ENCODE assay signal across 9 mouse cellular contexts in the genomic region with DNA sequence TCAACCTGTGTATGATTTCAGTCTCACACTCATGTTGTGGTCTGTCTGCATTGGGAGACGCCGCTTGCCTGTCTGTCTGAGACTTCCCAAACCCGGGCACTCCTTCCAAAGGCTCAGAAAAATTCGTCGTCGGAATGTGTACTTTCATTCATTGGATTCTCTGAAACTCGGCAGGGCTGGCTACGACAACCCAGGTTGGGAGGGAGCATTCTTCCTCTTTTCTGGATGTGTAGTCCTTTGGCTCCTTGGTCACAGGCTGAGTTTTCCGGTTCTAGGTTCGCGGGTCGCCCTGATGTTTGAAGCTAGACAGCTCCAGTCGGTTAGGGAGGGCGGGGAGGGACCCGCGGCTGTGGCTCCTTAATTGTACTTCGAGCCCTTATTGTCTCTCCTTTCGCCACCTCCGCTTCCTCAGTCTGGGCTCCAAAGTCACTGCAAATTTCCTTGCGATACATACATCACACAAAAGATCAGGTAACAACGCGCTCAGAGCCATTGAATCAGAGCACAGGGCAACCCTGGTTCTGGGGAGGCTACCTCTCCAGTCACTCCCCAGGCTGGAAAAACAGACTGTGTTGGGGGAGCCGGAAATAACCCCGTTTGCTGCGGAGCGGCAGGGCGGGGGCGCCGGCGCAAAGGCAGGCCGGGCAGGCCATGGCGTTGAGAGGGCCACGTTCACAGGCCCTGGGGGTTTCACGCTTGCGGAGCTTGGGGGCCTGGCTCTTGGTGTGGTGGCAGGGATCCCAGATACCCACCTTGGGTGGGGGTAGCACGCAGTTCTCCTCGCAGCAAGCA. TPM values are rescaled to one million over a fixed set of nuclear protein-coding genes. Genes with fewer than 3 reads are reported as not detected.
DNase-seq lines count a peak whose midpoint lies in the region; ATAC-seq lines count a peak whose summit lies in the region.
"Had no signal": no experiment of that assay in that cellular context is flagged by ENCODE, and none has a peak within 500 bp of the region (broad histone marks: within the 10 kb centered on the region; RNA-seq: fewer than 3 reads in every experiment).

No protein-coding gene starts in this region.

- H3K27me3 ChIP-seq in megakaryocyte, embryonic 14.5 days (replicated peaks) = peaks cover 97% of the 10 kb centered on the region
- peaks cover 25% of the 10 kb centered on the region; the same call in 1 of the 2 replicates for H3K27me3 ChIP-seq in kidney, embryonic 16.5 days (ENCODE audit: insufficient read depth, low read length)
- peaks cover 18% of the 10 kb centered on the region; the same call in 1 of the 2 replicates for H3K27me3 ChIP-seq in neural tube, embryonic 15.5 days (replicated peaks)

- no peaks in the 10 kb centered on the region for H3K9me3 ChIP-seq in megakaryocyte, embryonic 14.5 days
- no peaks in the 10 kb centered on the region for H3K9me3 ChIP-seq in kidney, embryonic 16.5 days (ENCODE audit: low read length)
- H3K9me3 ChIP-seq in neural tube, embryonic 15.5 days (replicated peaks) = no peaks in the 10 kb centered on the region

- peak overlapping the region; percentile 97 for H3K9ac ChIP-seq in kidney, embryonic 16.5 days (replicated peaks; ENCODE audit: low read length)
- H3K9ac ChIP-seq in neural tube, embryonic 15.5 days (replicated peaks) = peak overlapping the region; percentile 93

- no peak; the same call in 1 of the 2 replicates for ATAC-seq in megakaryocyte, adult 5-6 weeks (ENCODE audit: poor library complexity, severe bottlenecking)
- no peak for ATAC-seq in kidney, embryonic 16.5 days (ENCODE audit: low FRiP score, low TSS enrichment)
- ATAC-seq in neural tube, embryonic 15.5 days (ENCODE audit: low FRiP score) = peak; percentile 2; the same call in 1 of the 2 replicates

- peaks cover 43% of the 10 kb centered on the region for H3K4me1 ChIP-seq in megakaryocyte, embryonic 14.5 days
- peaks cover 43% of the 10 kb centered on the region for H3K4me1 ChIP-seq in kidney, embryonic 16.5 days (ENCODE audit: insufficient read depth, low read length)
- peaks cover 26% of the 10 kb centered on the region for H3K4me1 ChIP-seq in neural tube, embryonic 15.5 days

- no peaks in the 10 kb centered on the region for H3K36me3 ChIP-seq in megakaryocyte, embryonic 14.5 days (replicated peaks; ENCODE audit: low read length)
- no peaks in the 10 kb centered on the region for H3K36me3 ChIP-seq in kidney, embryonic 16.5 days (ENCODE audit: insufficient read depth, low read length)
- H3K36me3 ChIP-seq in neural tube, embryonic 15.5 days = no peaks in the 10 kb centered on the region

- H3K4me2 ChIP-seq in kidney, embryonic 16.5 days (replicated peaks; ENCODE audit: low read depth, low read length) = peak overlapping the region; percentile 84
- H3K4me2 ChIP-seq in neural tube, embryonic 15.5 days = peak overlapping the region; percentile 70

- peak overlapping the region; percentile 97 for H3K27ac ChIP-seq in kidney, embryonic 16.5 days (ENCODE audit: low read length)
- H3K27ac ChIP-seq in neural tube, embryonic 15.5 days (replicated peaks) = peak overlapping the region; percentile 95

- 1% methylated on average over 37 of the region's 37 CpGs for WGBS in kidney, embryonic 16.5 days
- WGBS in neural tube, embryonic 15.5 days = under 1% methylated on average over 37 of the region's 37 CpGs

- H3K4me3 ChIP-seq in megakaryocyte, embryonic 14.5 days (replicated peaks) = peak overlapping the region; percentile 86
- H3K4me3 ChIP-seq in kidney, embryonic 16.5 days (ENCODE audit: low read length) = peak overlapping the region; percentile 59
- H3K4me3 ChIP-seq in neural tube, embryonic 15.5 days (replicated peaks) = peak overlapping the region; percentile 64

- DNase-seq in adrenal gland, postnatal 14 days = peak; percentile 24
- no peak for DNase-seq in adrenal gland, postnatal 36 days
- no peak for DNase-seq in embryo, embryonic 9.5 days (ENCODE audit: extremely low spot score)
- DNase-seq in gastrocnemius, postnatal 14 days = no peak

- intact Hi-C loops in gastrocnemius, postnatal 14 days (cut with DNase I; ENCODE audit: low total_unique reads) = no loop called here

RNA-seq across cellular contexts. Expression of gene Hoxc9, which starts 0.6 kb away (rescaled TPM):
- total RNA-seq in adrenal gland, postnatal 14 days (2021) = 1.8 and 2.1 TPM in 2 replicates
- under 1 TPM; 0.72 to 0.96 TPM for total RNA-seq in adrenal gland, postnatal 36 days (2021)
- polyA plus RNA-seq in megakaryocyte, embryonic 14.5 days (2012; ENCODE audit: insufficient read depth, low replicate concordance) = not detected in 2 replicates
- total RNA-seq in megakaryocyte, adult 5-6 weeks (2015) = not detected in 2 replicates
- total RNA-seq in megakaryocyte, adult 5-6 weeks (2017) = not detected in 2 replicates
- 7.4 and 9.2 TPM in 2 replicates for polyA plus RNA-seq in kidney, embryonic 16.5 days (2015; fragmentation: Nextera tagmentation; extraction: Ambion mirVana)
- polyA plus RNA-seq in neural tube, embryonic 15.5 days (2015; fragmentation: Nextera tagmentation; extraction: Ambion mirVana) = 19.7 and 30.9 TPM in 2 replicates
- total RNA-seq in gastrocnemius, postnatal 14 days (2021) = 1 to 10 TPM; 5.7 to 5.8 TPM
- total RNA-seq: left cerebral cortex, postnatal 14 days had no signal

RNA-seq across cellular contexts. Expression of gene Hoxc5, which starts 9.6 kb away (rescaled TPM):
- total RNA-seq in adrenal gland, postnatal 14 days (2021) = 6.9 and 7.4 TPM in 2 replicates
- total RNA-seq in adrenal gland, postnatal 36 days (2021) = 1 to 10 TPM; 5.7 to 6.2 TPM
- polyA plus RNA-seq in megakaryocyte, embryonic 14.5 days (2012; ENCODE audit: insufficient read depth, low replicate concordance) = not detected in 2 replicates
- total RNA-seq in megakaryocyte, adult 5-6 weeks (2015) = not detected in 2 replicates
- total RNA-seq in megakaryocyte, adult 5-6 weeks (2017) = not detected in 2 replicates
- polyA plus RNA-seq in kidney, embryonic 16.5 days (2015; fragmentation: Nextera tagmentation; extraction: Ambion mirVana) = 4.3 and 5.9 TPM in 2 replicates
- 14.6 and 20.7 TPM in 2 replicates for polyA plus RNA-seq in neural tube, embryonic 15.5 days (2015; fragmentation: Nextera tagmentation; extraction: Ambion mirVana)
- total RNA-seq in gastrocnemius, postnatal 14 days (2021) = 1 to 10 TPM; 1.4 to 1.8 TPM
- total RNA-seq: left cerebral cortex, postnatal 14 days had no signal

RNA-seq across cellular contexts. Expression of gene Hoxc10, which starts 10.2 kb away (rescaled TPM):
- 0.19 and 1.1 TPM in 2 replicates for total RNA-seq in adrenal gland, postnatal 14 days (2021)
- total RNA-seq in adrenal gland, postnatal 36 days (2021) = under 1 TPM; 0.17 to 0.20 TPM
- 0.08 TPM in 1 of 2 replicates, not detected in the other for polyA plus RNA-seq in megakaryocyte, embryonic 14.5 days (2012; ENCODE audit: insufficient read depth, low replicate concordance)
- not detected in 2 replicates for total RNA-seq in megakaryocyte, adult 5-6 weeks (2015)
- not detected in 2 replicates for total RNA-seq in megakaryocyte, adult 5-6 weeks (2017)
- 49.0 and 54.0 TPM in 2 replicates for polyA plus RNA-seq in kidney, embryonic 16.5 days (2015; fragmentation: Nextera tagmentation; extraction: Ambion mirVana)
- polyA plus RNA-seq in neural tube, embryonic 15.5 days (2015; fragmentation: Nextera tagmentation; extraction: Ambion mirVana) = 51.3 and 71.0 TPM in 2 replicates
- 10 to 100 TPM; 47.9 to 48.0 TPM for total RNA-seq in gastrocnemius, postnatal 14 days (2021)
- total RNA-seq: left cerebral cortex, postnatal 14 days had no signal

RNA-seq across cellular contexts. Expression of gene Hoxc8, which starts 13.6 kb away (rescaled TPM):
- total RNA-seq in adrenal gland, postnatal 14 days (2021) = 19.2 and 20.1 TPM in 2 replicates
- total RNA-seq in adrenal gland, postnatal 36 days (2021) = 10 to 100 TPM; 25.4 to 29.5 TPM
- polyA plus RNA-seq in megakaryocyte, embryonic 14.5 days (2012; ENCODE audit: insufficient read depth, low replicate concordance) = 0.04 TPM in 1 of 2 replicates, not detected in the other
- total RNA-seq in megakaryocyte, adult 5-6 weeks (2015) = not detected in 2 replicates
- not detected in 2 replicates for total RNA-seq in megakaryocyte, adult 5-6 weeks (2017)
- 6.6 and 9.2 TPM in 2 replicates for polyA plus RNA-seq in kidney, embryonic 16.5 days (2015; fragmentation: Nextera tagmentation; extraction: Ambion mirVana)
- polyA plus RNA-seq in neural tube, embryonic 15.5 days (2015; fragmentation: Nextera tagmentation; extraction: Ambion mirVana) = 56.5 and 108 TPM in 2 replicates
- 1 to 10 TPM; 1.1 to 1.2 TPM for total RNA-seq in gastrocnemius, postnatal 14 days (2021)
- total RNA-seq: left cerebral cortex, postnatal 14 days had no signal

RNA-seq across cellular contexts. Expression of gene Hoxc6, which starts 21.2 kb away (rescaled TPM):
- 37.4 and 43.2 TPM in 2 replicates for total RNA-seq in adrenal gland, postnatal 14 days (2021)
- total RNA-seq in adrenal gland, postnatal 36 days (2021) = 10 to 100 TPM; 43.2 to 46.3 TPM
- not detected in 2 replicates for polyA plus RNA-seq in megakaryocyte, embryonic 14.5 days (2012; ENCODE audit: insufficient read depth, low replicate concordance)
- not detected in 2 replicates for total RNA-seq in megakaryocyte, adult 5-6 weeks (2015)
- total RNA-seq in megakaryocyte, adult 5-6 weeks (2017) = not detected in 2 replicates
- 7.6 and 11.0 TPM in 2 replicates for polyA plus RNA-seq in kidney, embryonic 16.5 days (2015; fragmentation: Nextera tagmentation; extraction: Ambion mirVana)
- 23.4 and 35.1 TPM in 2 replicates for polyA plus RNA-seq in neural tube, embryonic 15.5 days (2015; fragmentation: Nextera tagmentation; extraction: Ambion mirVana)
- 1 to 10 TPM; 5.2 to 5.9 TPM for total RNA-seq in gastrocnemius, postnatal 14 days (2021)
- total RNA-seq: left cerebral cortex, postnatal 14 days had no signal

Comparison
In these comparisons a context has a peak if more than half of its experiments do, and no peak if none do; other contexts are left out.
1. RNA of gene Hoxc10, which starts 10.2 kb away (total RNA-seq): 47.9 to 48.0 TPM in gastrocnemius, postnatal 14 days; 0.17 to 0.20 TPM in adrenal gland, postnatal 36 days, 0.19 to 1.1 TPM in adrenal gland, postnatal 14 days and not detected in megakaryocyte, adult 5-6 weeks; every median in the first group is over 10 times any median in the second.
2. Peak in every context shown above with its lines, with median percentiles within 50 percentile points of each other: H3K4me3 ChIP-seq.